Mouse (Mus musculus) heart, adult 2 months (tissue): Measurements from ENCODE around the gene Pmf1.

Source experiments
- CTCF ChIP-seq: fragments of 200-600 bp; IDR thresholded peaks from 2 replicates; pipeline ENCODE4 v1.8.1; 2022; ENCODE audit warnings: antibody characterized with exemption, mild to moderate bottlenecking, moderate library complexity
- EP300 ChIP-seq: fragments of 200-500 bp; IDR thresholded peaks from 2 replicates; pipeline ENCODE4 v1.6.1; 2011; ENCODE audit warnings: low read depth, low read length, control low read depth; ENCODE audit not compliant: insufficient read depth
- POLR2A ChIP-seq: fragments of 200-500 bp; IDR thresholded peaks from 2 replicates; pipeline ENCODE4 v1.6.1; 2011; ENCODE audit warnings: mild to moderate bottlenecking, low read depth, low read length, control low read depth; ENCODE audit not compliant: insufficient read depth

DNA sequence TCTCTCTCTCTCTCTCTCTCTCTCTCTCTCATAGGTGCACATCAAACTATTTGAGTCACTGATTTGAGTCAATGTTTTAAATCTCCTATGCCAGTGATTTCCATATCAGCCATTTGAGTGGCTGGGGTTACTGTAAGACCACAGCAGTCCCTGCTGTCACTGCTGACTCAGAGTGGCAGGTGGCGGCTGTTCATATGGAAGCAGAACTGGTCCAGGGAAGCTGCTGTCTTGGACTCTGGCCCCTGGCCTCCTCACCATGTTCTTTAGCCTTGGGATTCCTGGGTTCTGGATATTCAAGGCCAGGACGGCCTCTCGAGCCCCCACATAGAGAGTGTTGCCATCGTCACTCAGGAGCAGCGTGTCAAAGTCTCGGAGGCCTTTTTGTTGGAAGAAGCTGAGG lies 42.6 kb upstream of the Pmf1 start:
- TF ChIP-seq EP300 = no peak
- TF ChIP-seq CTCF = no peak
- TF ChIP-seq POLR2A = no peak
